Mouse (Mus musculus) ES-E14 (cell line): Measurements from ENCODE around the gene Siglech.

ENCODE experiments used
- HCFC1 ChIP-seq: IDR thresholded peaks from 2 replicates; pipeline ENCODE4 v1.6.1; 2012; ENCODE audit warnings: low read length, inconsistent platforms, borderline replicate concordance; ENCODE audit not compliant: insufficient read depth
- MAFK ChIP-seq: IDR thresholded peaks from 2 replicates; pipeline ENCODE4 v1.6.1; 2014; ENCODE audit warnings: mild to moderate bottlenecking, low read depth, low read length, inconsistent platforms; ENCODE audit not compliant: insufficient read depth
- ZC3H11A ChIP-seq: IDR thresholded peaks from 2 replicates; pipeline ENCODE4 v1.6.1; 2012; ENCODE audit warnings: low read depth, mild to moderate bottlenecking, inconsistent platforms, low read length, borderline replicate concordance

GRCm38 (mm10) chr7:55743614-55744267 is 24.2 kb upstream of the Siglech start:
- TF ChIP-seq HCFC1 = no peak
- TF ChIP-seq MAFK = no peak
- TF ChIP-seq ZC3H11A = no peak
